18 mouse cellular contexts compared by ENCODE assay signal in the genomic region with DNA sequence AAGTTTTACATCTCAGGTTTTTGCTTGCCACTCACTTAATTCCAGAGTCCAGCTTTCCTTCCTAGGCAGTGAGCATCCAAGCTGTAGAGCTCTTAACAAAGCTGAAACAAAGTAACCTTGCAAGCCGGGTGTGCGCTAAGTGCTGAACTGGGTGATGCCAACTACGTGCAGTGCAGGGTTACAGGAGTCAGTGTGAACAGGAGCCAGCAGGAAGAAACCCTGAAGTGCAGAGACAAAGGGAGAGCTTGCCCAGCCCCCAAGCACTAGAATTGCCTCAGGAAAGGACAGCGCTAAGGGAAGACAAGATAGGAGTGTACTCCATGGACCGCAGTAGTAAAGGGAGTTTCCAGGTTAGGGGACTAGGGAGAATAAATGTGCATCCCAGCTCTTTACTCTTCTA. TPM values are rescaled to one million over a fixed set of nuclear protein-coding genes. Genes with fewer than 3 reads are reported as not detected.
DNase-seq lines count a peak whose midpoint lies in the region; ATAC-seq and TF ChIP-seq lines count a peak whose summit lies in the region.
"Had no signal": no experiment of that assay in that cellular context is flagged by ENCODE, and none has a peak within 500 bp of the region (broad histone marks: within the 10 kb centered on the region; RNA-seq: fewer than 3 reads in every experiment).

No protein-coding gene starts in this region.

- intact Hi-C loops in heart, postnatal 36 days (cut with DNase I) = no loop called here

- H3K27me3 ChIP-seq in heart, embryonic 13.5 days (replicated peaks) = no peaks in the 10 kb centered on the region
- no peaks in the 10 kb centered on the region for H3K27me3 ChIP-seq in kidney, embryonic 16.5 days (ENCODE audit: insufficient read depth, low read length)
- H3K27me3 ChIP-seq in stomach, embryonic 15.5 days (replicated peaks) = no peaks in the 10 kb centered on the region
- no peaks in the 10 kb centered on the region for H3K27me3 ChIP-seq in stomach, postnatal 0 days (ENCODE audit: control insufficient read depth, insufficient read depth, low read length)
- H3K27me3 ChIP-seq: hindbrain, embryonic 12.5 days; liver, embryonic 15.5 days had no signal

- no peak for DNase-seq in heart, postnatal 36 days
- DNase-seq in kidney, adult 18-20 months = no peak
- DNase-seq in stomach, postnatal 0 days (ENCODE audit: low spot score) = no peak
- DNase-seq in testis, postnatal 14 days (ENCODE audit: low spot score) = peak; percentile 50
- DNase-seq in spleen, adult 12 weeks (ENCODE audit: low spot score) = no peak
- DNase-seq: adrenal gland, adult 8-10 months; kidney, adult 11 months; kidney, postnatal 25 days; layer of hippocampus, adult 9-11 months; thymus, postnatal 36 days had no signal

- no peak overlapping the region for H3K9ac ChIP-seq in heart, embryonic 13.5 days
- H3K9ac ChIP-seq in kidney, embryonic 16.5 days (replicated peaks; ENCODE audit: low read length) = no peak overlapping the region
- H3K9ac ChIP-seq in stomach, embryonic 15.5 days = no peak overlapping the region
- H3K9ac ChIP-seq in stomach, postnatal 0 days (ENCODE audit: low read length) = no peak overlapping the region
- H3K9ac ChIP-seq: hindbrain, embryonic 12.5 days; liver, embryonic 15.5 days had no signal

- WGBS in heart, embryonic 13.5 days = 40% methylated on average over 5 of the region's 5 CpGs
- 58% methylated on average over 5 of the region's 5 CpGs for WGBS in kidney, embryonic 16.5 days
- 61% methylated on average over 5 of the region's 5 CpGs for WGBS in stomach, embryonic 15.5 days
- 73% methylated on average over 5 of the region's 5 CpGs for WGBS in stomach, postnatal 0 days

- peaks cover 74% of the 10 kb centered on the region for H3K4me1 ChIP-seq in heart, embryonic 13.5 days
- H3K4me1 ChIP-seq in kidney, embryonic 16.5 days (ENCODE audit: insufficient read depth, low read length) = peaks cover 27% of the 10 kb centered on the region
- H3K4me1 ChIP-seq in stomach, embryonic 15.5 days = peaks cover 24% of the 10 kb centered on the region
- H3K4me1 ChIP-seq in stomach, postnatal 0 days (replicated peaks; ENCODE audit: control insufficient read depth, insufficient read depth) = 0 out of 2 replicates have a peak, but pooled peaks cover 2% of the 10 kb centered on the region

- no peak for TF ChIP-seq CTCF in stomach, postnatal 0 days (IDR thresholded peaks at IDR 0.05; ENCODE audit: low read depth)

- no peak for TF ChIP-seq EP300 in stomach, postnatal 0 days (optimal IDR thresholded peaks at IDR 0.05)

- no peak for ATAC-seq in heart, embryonic 13.5 days (ENCODE audit: extremely low read depth, insufficient number of reproducible peaks, low FRiP score, low TSS enrichment)
- no peak for ATAC-seq in kidney, embryonic 16.5 days (ENCODE audit: low FRiP score, low TSS enrichment)
- no peak for ATAC-seq in stomach, embryonic 15.5 days (ENCODE audit: insufficient read depth, low FRiP score, low read depth)
- ATAC-seq in stomach, postnatal 0 days (ENCODE audit: low FRiP score, low TSS enrichment) = no peak
- ATAC-seq: forebrain, embryonic 14.5 days had no signal

- H3K36me3 ChIP-seq in heart, embryonic 13.5 days = no peaks in the 10 kb centered on the region
- no peaks in the 10 kb centered on the region for H3K36me3 ChIP-seq in kidney, embryonic 16.5 days (ENCODE audit: insufficient read depth, low read length)
- no peaks in the 10 kb centered on the region for H3K36me3 ChIP-seq in stomach, embryonic 15.5 days
- H3K36me3 ChIP-seq in stomach, postnatal 0 days (ENCODE audit: control insufficient read depth, insufficient read depth, low read length) = no peaks in the 10 kb centered on the region
- H3K36me3 ChIP-seq: liver, embryonic 15.5 days had no signal

- H3K9me3 ChIP-seq in heart, embryonic 13.5 days = 0 out of 2 replicates have a peak, but pooled peaks cover 5% of the 10 kb centered on the region
- H3K9me3 ChIP-seq in kidney, embryonic 16.5 days (ENCODE audit: low read length) = no peaks in the 10 kb centered on the region
- no peaks in the 10 kb centered on the region for H3K9me3 ChIP-seq in stomach, embryonic 15.5 days
- no peaks in the 10 kb centered on the region for H3K9me3 ChIP-seq in stomach, postnatal 0 days (ENCODE audit: control insufficient read depth, low read length)
- H3K9me3 ChIP-seq: embryonic facial prominence, embryonic 10.5 days; hindbrain, embryonic 12.5 days; liver, embryonic 15.5 days had no signal

- H3K4me3 ChIP-seq in heart, embryonic 13.5 days = no peak overlapping the region
- H3K4me3 ChIP-seq in kidney, embryonic 16.5 days (ENCODE audit: low read length) = no peak overlapping the region
- H3K4me3 ChIP-seq in stomach, embryonic 15.5 days (replicated peaks) = no peak overlapping the region
- H3K4me3 ChIP-seq in stomach, postnatal 0 days (ENCODE audit: low read depth, low read length) = no peak overlapping the region
- H3K4me3 ChIP-seq: embryonic facial prominence, embryonic 10.5 days; hindbrain, embryonic 12.5 days; liver, embryonic 15.5 days; megakaryocyte, embryonic 14.5 days had no signal

- no peak overlapping the region for H3K4me2 ChIP-seq in heart, embryonic 13.5 days
- H3K4me2 ChIP-seq in kidney, embryonic 16.5 days (replicated peaks; ENCODE audit: low read depth, low read length) = no peak overlapping the region
- H3K4me2 ChIP-seq in stomach, embryonic 15.5 days = no peak overlapping the region
- no peak overlapping the region for H3K4me2 ChIP-seq in stomach, postnatal 0 days (replicated peaks; ENCODE audit: low read depth)
- H3K4me2 ChIP-seq: hindbrain, embryonic 12.5 days; liver, embryonic 15.5 days had no signal

- peak overlapping the region; percentile 61 for H3K27ac ChIP-seq in heart, embryonic 13.5 days (replicated peaks)
- H3K27ac ChIP-seq in kidney, embryonic 16.5 days (ENCODE audit: low read length) = peak overlapping the region; percentile 27
- peak overlapping the region; percentile 1; the same call in 1 of the 2 replicates for H3K27ac ChIP-seq in stomach, embryonic 15.5 days
- H3K27ac ChIP-seq in stomach, postnatal 0 days (replicated peaks) = no peak overlapping the region
- H3K27ac ChIP-seq: embryonic facial prominence, embryonic 10.5 days; hindbrain, embryonic 12.5 days; liver, embryonic 15.5 days had no signal

RNA-seq across cellular contexts. Expression of a gene that starts 40.5 kb away (rescaled TPM):
- 8.0 and 8.9 TPM in 2 replicates for polyA plus RNA-seq in heart, embryonic 13.5 days (2015; fragmentation: Nextera tagmentation; extraction: Ambion mirVana)
- 1 to 10 TPM; 2.1 to 2.2 TPM for total RNA-seq in heart, postnatal 36 days (2021)
- 12.4 and 16.2 TPM in 2 replicates for polyA plus RNA-seq in kidney, embryonic 16.5 days (2015; fragmentation: Nextera tagmentation; extraction: Ambion mirVana)
- polyA plus RNA-seq in stomach, embryonic 15.5 days (2015; fragmentation: Nextera tagmentation; extraction: Ambion mirVana) = 10.0 and 10.4 TPM in 2 replicates
- polyA plus RNA-seq in stomach, postnatal 0 days (2015; fragmentation: Nextera tagmentation; extraction: Ambion mirVana) = 4.6 and 5.2 TPM in 2 replicates
